Mouse (Mus musculus) cerebellum, postnatal 14 days (tissue): ENCODE data around the gene Sec24a.
"Not testable (repeated sequence)": the region's sequence is repeated elsewhere in the genome, so short reads cannot be mapped to it uniquely, and the experiment has no call there.

Source experiments
- DNase-seq, 2 experiments: peaks; one replicate each; pipeline ENCODE4 v3.0.0; 2021; ENCODE audit warnings: mixed read lengths in 2 of 2

The Sec24a gene

GRCm38 (mm10) chr11:51763213-51763907 is at the start of gene Sec24a, which contains the start of gene Sar1b:
TSS of gene Sec24a (minus strand) at chr11:51763634.
TSS of gene Sar1b (plus strand) at chr11:51763687.
- DNase-seq: peak; percentile 90 to 91

- DNase-seq: no peak
These were observed 48.6 kb upstream of the Sec24a start for GRCm38 (mm10) chr11:51812022-51812546.

GRCm38 (mm10) chr11:51811230-51811629 is 47.8 kb upstream of the Sec24a start:
- no peak for DNase-seq

GRCm38 (mm10) chr11:51809632-51810224 is 46.3 kb upstream of the Sec24a start:
- peak; percentile 47 to 54 for DNase-seq

- no peak for DNase-seq
These were observed 43.9 kb upstream of the Sec24a start for GRCm38 (mm10) chr11:51807108-51807879.

- DNase-seq: peak; percentile 76 to 85
These were observed 42.0 kb upstream of the Sec24a start for GRCm38 (mm10) chr11:51805221-51805981.

- DNase-seq: no peak
These were observed 37.3 kb upstream of the Sec24a start for GRCm38 (mm10) chr11:51800634-51801325.

GRCm38 (mm10) chr11:51796272-51796671 is 32.8 kb upstream of the Sec24a start:
- peak; percentile 25 to 44 for DNase-seq

- no peak for DNase-seq
These were observed 27.2 kb upstream of the Sec24a start for GRCm38 (mm10) chr11:51790662-51791061.

- not testable (repeated sequence) for DNase-seq
These were observed 26.3 kb upstream of the Sec24a start for GRCm38 (mm10) chr11:51789735-51790134.

GRCm38 (mm10) chr11:51785926-51786325 is 22.5 kb upstream of the Sec24a start:
- DNase-seq: peak; percentile 36 to 71

GRCm38 (mm10) chr11:51782721-51783120 is 19.3 kb upstream of the Sec24a start:
- DNase-seq: no peak

- no peak for DNase-seq
These were observed 17.4 kb upstream of the Sec24a start for GRCm38 (mm10) chr11:51780773-51781267.

GRCm38 (mm10) chr11:51777478-51777877 is 14.0 kb upstream of the Sec24a start:
- DNase-seq: no peak

GRCm38 (mm10) chr11:51775507-51775906 is 12.1 kb upstream of the Sec24a start:
- no peak for DNase-seq

GRCm38 (mm10) chr11:51768296-51768695 is 4.9 kb upstream of the Sec24a start:
- no peak for DNase-seq

- DNase-seq: no peak
These were observed 4.3 kb upstream of the Sec24a start for GRCm38 (mm10) chr11:51767579-51768220.

- no peak for DNase-seq
These were observed 1.4 kb upstream of the Sec24a start for GRCm38 (mm10) chr11:51764816-51765215.

- DNase-seq: no peak
These were observed 521 bp upstream of the Sec24a start for GRCm38 (mm10) chr11:51763955-51764354.

GRCm38 (mm10) chr11:51761241-51761640 is 2.2 kb downstream of the Sec24a start:
- no peak for DNase-seq
